Mouse (Mus musculus) intestine, postnatal 0 days (tissue): ENCODE data around the gene Zmynd19. TPM values are rescaled to one million over a fixed set of nuclear protein-coding genes. Genes with fewer than 3 reads are reported as not detected.
A peak's percentile ranks its signal among the peaks of the same experiment; 100 is the strongest.

Experiments used
- ATAC-seq: fragments of 200-750 bp; cut with Nextera tagmentation; 2 replicates; pipeline ENCODE4 v1.8.0; 2017; ENCODE audit warnings: mild to moderate bottlenecking, moderate TSS enrichment, moderate library complexity
- H3K27ac ChIP-seq: fragments of 300-500 bp; sonication (generic); 2 replicates; pipeline ENCODE4 v1.5.1; 2014; ENCODE audit warnings: mild to moderate bottlenecking, low read depth, low read length, moderate library complexity
- H3K27me3 ChIP-seq: fragments of 300-500 bp; sonication (generic); replicated peaks from 2 replicates; pipeline ENCODE4 v1.6.1; 2014; ENCODE audit warnings: low read length, mixed read lengths; ENCODE audit not compliant: control insufficient read depth, insufficient read depth
- H3K36me3 ChIP-seq: fragments of 300-500 bp; sonication (generic); 2 replicates; pipeline ENCODE4 v1.6.1; 2014; ENCODE audit warnings: mild to moderate bottlenecking, moderate library complexity; ENCODE audit not compliant: control insufficient read depth, insufficient read depth
- H3K4me1 ChIP-seq: fragments of 300-500 bp; sonication (generic); replicated peaks from 2 replicates; pipeline ENCODE4 v1.6.1; 2014; ENCODE audit warnings: antibody characterized with exemption, low read length, mixed read lengths; ENCODE audit not compliant: control insufficient read depth, insufficient read depth
- H3K4me2 ChIP-seq: fragments of 300-500 bp; sonication (generic); replicated peaks from 2 replicates; pipeline ENCODE4 v1.6.1; 2014; ENCODE audit warnings: low read depth, mild to moderate bottlenecking, moderate library complexity
- H3K4me3 ChIP-seq: fragments of 300-500 bp; sonication (generic); 2 replicates; pipeline ENCODE4 v1.5.1; 2014; ENCODE audit warnings: low read depth, low read length
- H3K9ac ChIP-seq: fragments of 300-500 bp; sonication (generic); 2 replicates; pipeline ENCODE4 v1.6.1; 2014; ENCODE audit warnings: mild to moderate bottlenecking, low read depth, low read length
- H3K9me3 ChIP-seq: fragments of 300-500 bp; sonication (generic); 2 replicates; pipeline ENCODE4 v1.6.1; 2016; ENCODE audit warnings: mixed run types; ENCODE audit not compliant: control insufficient read depth
- CTCF ChIP-seq: sonication (generic); IDR thresholded peaks from 2 replicates; pipeline ENCODE4 v1.5.1; 2016; ENCODE audit warnings: low read depth, mild to moderate bottlenecking, control low read depth, antibody characterized with exemption, moderate library complexity
- WGBS: fragments of 180-500 bp; shearing (Covaris S2); extraction: QIAGEN DNeasy Blood & Tissue Kit; methylation state at CpG from one replicate; pipeline ENCODE4 v1.1.7; 2014; 5-methylcytosine and 5-hydroxymethylcytosine counted together
- polyA plus RNA-seq: library from polyadenylated mRNA; unstranded; fragments of >200 nt; fragmentation: Nextera tagmentation; extraction: Ambion mirVana; gene quantifications from 2 replicates; pipeline ENCODE4 v1.2.1, GENCODE M21; 2015

The Zmynd19 gene
- polyA plus RNA-seq, 1 experiment from 2014 or later = 5.0 TPM

GRCm38 (mm10) chr2:24925284-24925683 lies 24.3 kb upstream of the Zmynd19 start:
- no peak overlapping the region for H3K9ac ChIP-seq
- no peak overlapping the region for H3K27ac ChIP-seq
- no peak for ATAC-seq
- H3K36me3 ChIP-seq = peaks cover 19% of the 10 kb centered on the region; the same call in 1 of the 2 replicates
- no peak for TF ChIP-seq CTCF
- H3K9me3 ChIP-seq = no peaks in the 10 kb centered on the region
- no peaks in the 10 kb centered on the region for H3K27me3 ChIP-seq
- WGBS = 83% methylated on average over 8 of the region's 8 CpGs
- H3K4me1 ChIP-seq = 0 out of 2 replicates have a peak, but pooled peaks cover 3% of the 10 kb centered on the region
- H3K4me3 ChIP-seq = no peak overlapping the region
- no peak overlapping the region for H3K4me2 ChIP-seq

- H3K9ac ChIP-seq = no peak overlapping the region
- no peak for ATAC-seq
- TF ChIP-seq CTCF = no peak
These were observed 23.1 kb upstream of the Zmynd19 start for GRCm38 (mm10) chr2:24926345-24926964.

GRCm38 (mm10) chr2:24926965-24927358 lies 22.6 kb upstream of the Zmynd19 start:
- WGBS = 62% methylated on average over 7 of the region's 7 CpGs
- no peak overlapping the region for H3K9ac ChIP-seq

More at GRCm38 (mm10) chr2:24926345-24926964, 23.1 kb upstream of the Zmynd19 start:
- no peaks in the 10 kb centered on the region for H3K9me3 ChIP-seq
- WGBS = 85% methylated on average over 9 of the region's 9 CpGs
- no peaks in the 10 kb centered on the region for H3K27me3 ChIP-seq
- H3K4me1 ChIP-seq = 0 out of 2 replicates have a peak, but pooled peaks cover 3% of the 10 kb centered on the region
- H3K27ac ChIP-seq = no peak overlapping the region
- no peak overlapping the region for H3K4me2 ChIP-seq
- H3K36me3 ChIP-seq = peaks cover 19% of the 10 kb centered on the region; the same call in 1 of the 2 replicates
- no peak overlapping the region for H3K4me3 ChIP-seq

GRCm38 (mm10) chr2:24927810-24928479 lies 21.6 kb upstream of the Zmynd19 start:
- H3K27ac ChIP-seq = 0 out of 2 replicates have a peak overlapping the region, but pooled peaks have one; percentile 28
- H3K4me2 ChIP-seq = no peak overlapping the region
- H3K4me3 ChIP-seq = no peak overlapping the region
- H3K9ac ChIP-seq = no peak overlapping the region
- 46% methylated on average over 4 of the region's 4 CpGs for WGBS
- no peak for TF ChIP-seq CTCF
- H3K9me3 ChIP-seq = no peaks in the 10 kb centered on the region
- peaks cover 19% of the 10 kb centered on the region; the same call in 1 of the 2 replicates for H3K36me3 ChIP-seq
- H3K4me1 ChIP-seq = 0 out of 2 replicates have a peak, but pooled peaks cover 3% of the 10 kb centered on the region
- ATAC-seq = peak; percentile 71
- no peaks in the 10 kb centered on the region for H3K27me3 ChIP-seq

More at GRCm38 (mm10) chr2:24926965-24927358, 22.6 kb upstream of the Zmynd19 start:
- Histone ChIP-seq H3K4me3 (no peak overlapping the region), H3K4me1 (0 out of 2 replicates have a peak, but pooled peaks cover 3% of the 10 kb centered on the region), H3K27me3 (no peaks in the 10 kb centered on the region), H3K9me3 (no peaks in the 10 kb centered on the region), H3K36me3 (peaks cover 19% of the 10 kb centered on the region; the same call in 1 of the 2 replicates), H3K27ac (no peak overlapping the region), H3K4me2 (no peak overlapping the region)
- TF ChIP-seq CTCF = no peak
- no peak for ATAC-seq

DNA sequence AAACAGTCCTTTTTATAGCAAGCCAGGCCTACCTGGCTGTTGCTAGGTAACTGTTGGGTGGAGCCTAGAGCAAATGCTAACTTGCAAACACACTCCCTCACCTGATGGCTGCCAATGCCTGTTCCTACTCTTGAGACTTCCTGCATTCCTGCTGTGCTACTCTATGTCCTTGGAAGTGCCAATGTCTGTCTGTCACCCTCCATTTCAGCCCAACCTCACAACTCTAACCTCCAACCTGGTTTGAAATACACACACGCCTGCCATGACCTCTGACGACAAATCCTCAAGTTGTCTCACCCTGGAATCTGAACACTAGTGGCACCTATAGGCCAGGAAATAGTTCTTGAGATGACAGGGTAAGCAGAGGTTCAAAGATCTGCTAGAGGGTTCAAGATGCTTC lies 20.5 kb upstream of the Zmynd19 start:
- H3K4me2 ChIP-seq = no peak overlapping the region
- ATAC-seq = peak; percentile 62
- no peaks in the 10 kb centered on the region for H3K9me3 ChIP-seq
- H3K27me3 ChIP-seq = no peaks in the 10 kb centered on the region
- H3K36me3 ChIP-seq = peaks cover 19% of the 10 kb centered on the region; the same call in 1 of the 2 replicates
- no peak overlapping the region for H3K27ac ChIP-seq
- no peak overlapping the region for H3K9ac ChIP-seq
- 0 out of 2 replicates have a peak, but pooled peaks cover 3% of the 10 kb centered on the region for H3K4me1 ChIP-seq
- H3K4me3 ChIP-seq = no peak overlapping the region
- TF ChIP-seq CTCF = peak; percentile 16
- WGBS = 34% methylated on average over 2 of the region's 2 CpGs

GRCm38 (mm10) chr2:24929593-24929992 lies 20.0 kb upstream of the Zmynd19 start:
- Histone ChIP-seq H3K4me1 (0 out of 2 replicates have a peak, but pooled peaks cover 3% of the 10 kb centered on the region), H3K9ac (no peak overlapping the region), H3K4me3 (no peak overlapping the region), H3K27ac (no peak overlapping the region), H3K9me3 (no peaks in the 10 kb centered on the region), H3K4me2 (no peak overlapping the region), H3K27me3 (no peaks in the 10 kb centered on the region), H3K36me3 (peaks cover 17% of the 10 kb centered on the region; the same call in 1 of the 2 replicates)
- TF ChIP-seq CTCF = no peak; the same call in 1 of the 2 replicates
- ATAC-seq = no peak
- 87% methylated on average over 5 of the region's 5 CpGs for WGBS
